ENCODE assay signal across 17 mouse cellular contexts in genomic region chr5:45192287-45192686, GRCm38 (mm10).
DNase-seq lines count a peak whose midpoint lies in the region; TF ChIP-seq lines count a peak whose summit lies in the region.
"Had no signal": no experiment of that assay in that cellular context is flagged by ENCODE, and none has a peak within 500 bp of the region (broad histone marks: within the 10 kb centered on the region; RNA-seq: fewer than 3 reads in every experiment).

No protein-coding gene starts in this region.

- no peak for TF ChIP-seq POLR2A in MEL (IDR thresholded peaks at IDR 0.05; ENCODE audit: control insufficient read depth in 1 of 2, insufficient read depth in 1 of 2, low read depth in 1 of 2, low read length in 2 of 2, poor library complexity in 1 of 2)

- intact Hi-C loops in heart, postnatal 36 days (cut with DNase I), result no loop called here

- peaks cover 10 to 11% of the 10 kb centered on the region in 2 experiments for H3K4me1 ChIP-seq in MEL (ENCODE audit: control insufficient read depth in 1 of 2, insufficient read depth in 2 of 2, low read length in 2 of 2)

- no peak for TF ChIP-seq RAD21 in MEL (IDR thresholded peaks at IDR 0.05; ENCODE audit: low read depth, low read length)

- TF ChIP-seq CTCF in MEL (IDR thresholded peaks at IDR 0.05 in 2 of 3, conservative IDR thresholded peaks at IDR 0.05 in 1 of 3; ENCODE audit: control insufficient read depth in 1 of 3, insufficient read depth in 1 of 3, low read depth in 2 of 3, low read length in 3 of 3, poor library complexity in 1 of 3, severe bottlenecking in 1 of 3), result no peak

- peak; percentile 56 to 70; a peak in 3 of 4 replicates for TF ChIP-seq EP300 in MEL (IDR thresholded peaks at IDR 0.05; ENCODE audit: low read depth in 1 of 2, low read length in 2 of 2)

- H3K9ac ChIP-seq in MEL (ENCODE audit: control insufficient read depth, low read depth, low read length, poor library complexity, severe bottlenecking), result no peak overlapping the region

- H3K27ac ChIP-seq in MEL (ENCODE audit: control insufficient read depth, low read depth, low read length), result no peak overlapping the region

- no peaks in the 10 kb centered on the region for H3K79me2 ChIP-seq in MEL (ENCODE audit: control insufficient read depth, insufficient read depth, low read length, poor library complexity)

- peaks cover 0 to 21% of the 10 kb centered on the region in 2 experiments; a peak in 2 of 4 replicates for H3K36me3 ChIP-seq in MEL (ENCODE audit: control insufficient read depth in 1 of 2, insufficient read depth in 2 of 2, low read length in 2 of 2)
- H3K36me3 ChIP-seq: G1E had no signal

- no peaks in the 10 kb centered on the region for H3K9me3 ChIP-seq in MEL (replicated peaks; ENCODE audit: insufficient read depth, low read length)
- H3K9me3 ChIP-seq: G1E had no signal

- no peaks in the 10 kb centered on the region for H3K27me3 ChIP-seq in MEL (ENCODE audit: control insufficient read depth in 1 of 2, insufficient read depth in 2 of 2, low read length in 2 of 2)
- H3K27me3 ChIP-seq: CH12.LX, Patski had no signal

- H3K4me3 ChIP-seq in MEL (ENCODE audit: control insufficient read depth in 1 of 2, insufficient read depth in 1 of 2, low read depth in 2 of 2, low read length in 2 of 2), result no peak overlapping the region

- DNase-seq in MEL (ENCODE audit: low read depth, low spot score), result peak; percentile 52
- no peak for DNase-seq in heart, postnatal 36 days
- DNase-seq: adrenal gland, adult 2 months; adrenal gland, adult 8-10 months; adrenal gland, postnatal 10 days; adrenal gland, postnatal 14 days; adrenal gland, postnatal 25 days; adrenal gland, postnatal 36 days; B cell, adult 2 months; cerebellum, adult 11 months; cerebellum, adult 11-12 months; cerebellum, adult 18-20 months; cerebellum, adult 2 months; cerebellum, adult 8-10 months had no signal

TF ChIP-seq in MEL, 35 proteins besides CTCF, POLR2A, EP300 and RAD21:
- TF ChIP-seq POLR2AphosphoS2 (IDR thresholded peaks at IDR 0.05; ENCODE audit: low read length) (no peak), GATA1 (IDR thresholded peaks at IDR 0.05; ENCODE audit: low read depth, low read length) (peak; percentile 66), CHD2 (IDR thresholded peaks at IDR 0.05; ENCODE audit: low read length) (no peak), SIN3A (IDR thresholded peaks at IDR 0.05; ENCODE audit: low read length) (no peak), TCF12 (IDR thresholded peaks at IDR 0.05; ENCODE audit: low read depth, low read length) (peak; percentile 53; the same call in 1 of the 2 replicates), ETS1 (IDR thresholded peaks at IDR 0.05; ENCODE audit: low read depth, low read length) (peak; percentile 60), RCOR1 (IDR thresholded peaks at IDR 0.05; ENCODE audit: low read depth, low read length) (peak; percentile 52; the same call in 1 of the 2 replicates), ZC3H11A (IDR thresholded peaks at IDR 0.05; ENCODE audit: low read depth, low read length) (no peak), MAZ (IDR thresholded peaks at IDR 0.05; ENCODE audit: low read depth, low read length) (no peak), MAFK (IDR thresholded peaks at IDR 0.05; ENCODE audit: borderline replicate concordance, low read depth, low read length) (no peak)
